Comparison of ENCODE assay signal across 1 mouse cellular context in the genomic region with DNA sequence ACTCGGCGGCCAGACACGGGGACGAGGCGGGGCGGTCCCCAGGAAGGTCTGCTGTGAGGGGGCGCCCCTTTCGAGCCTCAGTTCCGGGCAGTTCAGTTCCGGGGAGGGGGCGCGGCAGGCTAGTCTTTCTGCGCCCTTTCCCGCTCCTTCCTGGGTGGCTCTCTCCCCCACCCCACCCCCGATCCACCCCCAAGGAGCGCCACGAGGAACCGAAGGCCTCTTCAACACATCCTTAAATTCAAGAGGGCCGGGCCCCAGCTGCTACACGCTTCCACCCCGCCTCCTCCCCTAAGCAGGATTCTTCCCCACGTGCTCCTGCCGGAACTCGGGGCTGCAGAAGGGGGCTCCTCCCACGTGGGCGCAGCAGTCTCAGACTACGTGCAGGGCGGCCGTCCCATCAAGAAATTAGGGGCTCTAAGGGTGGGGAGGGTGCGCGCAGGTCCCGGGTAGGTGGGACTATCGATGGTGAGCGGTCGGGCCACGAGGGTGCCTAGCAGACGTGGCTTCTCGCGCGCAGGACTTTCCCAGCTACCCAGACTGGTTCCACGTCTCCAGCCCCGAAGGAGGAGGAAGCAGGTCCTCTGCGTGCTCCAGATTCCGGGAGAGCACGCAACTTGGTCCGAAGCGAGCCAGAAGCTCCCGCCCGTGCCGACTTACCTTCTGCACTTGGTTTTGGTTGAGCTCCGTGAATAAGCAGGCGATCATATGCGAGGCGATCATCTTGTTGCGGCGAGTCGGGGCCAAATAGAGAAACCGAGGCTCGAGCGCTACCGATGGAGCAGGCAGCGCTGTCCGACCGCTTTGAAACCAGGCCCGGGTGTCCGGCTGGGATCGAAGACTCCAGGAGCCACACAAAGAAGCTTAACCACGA.
TF ChIP-seq lines count a peak whose summit lies in the region.

No protein-coding gene starts in this region.

TF ChIP-seq in MEL, 35 proteins besides CTCF, POLR2A, EP300 and RAD21 (continued from another document):
- TF ChIP-seq GATA1 (IDR thresholded peaks at IDR 0.05; ENCODE audit: low read depth, low read length) = no peak
- peak; percentile 70; the same call in 1 of the 2 replicates for TF ChIP-seq ETS1 (IDR thresholded peaks at IDR 0.05; ENCODE audit: low read depth, low read length)
- peak; percentile 54; the same call in 1 of the 2 replicates for TF ChIP-seq MAZ (IDR thresholded peaks at IDR 0.05; ENCODE audit: low read depth, low read length)
TF ChIP-seq in MEL: peak in this region for 13.
